Mouse (Mus musculus): ENCODE results near the gene Tfe3. TPM values are rescaled to one million over a fixed set of nuclear protein-coding genes. Genes with fewer than 3 reads are reported as not detected.
A peak's percentile ranks its signal among the peaks of the same experiment; 100 is the strongest.
"Not testable (repeated sequence)": the region's sequence is repeated elsewhere in the genome, so short reads cannot be mapped to it uniquely, and the experiment has no call there.

Gene Tfe3
- polyA plus RNA-seq (2015; fragmentation: Nextera tagmentation; extraction: Ambion mirVana): 25.3 and 30.4 TPM in 2 replicates

GRCm38 (mm10) chrX:7762137-7762920, at the start of gene Tfe3:
Gene Tfe3, plus strand, starts transcription at chrX:7762560.
- Histone ChIP-seq H3K9ac (replicated peaks) (peak within 1 kb of the TSS; percentile 75), H3K4me2 (replicated peaks) (peak within 1 kb of the TSS; percentile 72), H3K27ac (peak within 1 kb of the TSS; percentile 35; the same call in 1 of the 2 replicates), H3K36me3 (peaks cover 9% of the 10 kb centered on the region; the same call in 1 of the 2 replicates), H3K4me1 (replicated peaks) (peaks cover 27% of the 10 kb centered on the region), H3K4me3 (replicated peaks) (peak within 1 kb of the TSS; percentile 65), H3K27me3 (no peaks in the 10 kb centered on the region), H3K9me3 (no peaks in the 10 kb centered on the region; the same call in 1 of the 2 replicates)
- ATAC-seq: peak; percentile 98
- 23% methylated on average over 37 of the region's 38 CpGs for WGBS

GRCm38 (mm10) chrX:7713764-7714134, 48.6 kb upstream of the Tfe3 start:
- not testable (repeated sequence) for H3K27me3 ChIP-seq; H3K27ac ChIP-seq; H3K4me1 ChIP-seq (replicated peaks); H3K9me3 ChIP-seq; ATAC-seq; H3K36me3 ChIP-seq
- Histone ChIP-seq H3K9ac (replicated peaks) (peak overlapping the region; percentile 58), H3K4me3 (replicated peaks) (peak overlapping the region; percentile 38), H3K4me2 (replicated peaks) (peak overlapping the region; percentile 54)
- WGBS: 36% methylated on average over 6 of the region's 12 CpGs

GRCm38 (mm10) chrX:7714135-7714899, 48.0 kb upstream of the Tfe3 start, which contains the start of gene Wdr45:
Gene Wdr45, plus strand, starts transcription at chrX:7714333.
- Histone ChIP-seq H3K9ac (replicated peaks) (peak within 1 kb of the TSS; percentile 58), H3K4me2 (replicated peaks) (peak within 1 kb of the TSS; percentile 54), H3K4me3 (replicated peaks) (peak within 1 kb of the TSS; percentile 38)
- H3K27me3 ChIP-seq; H3K9me3 ChIP-seq; H3K4me1 ChIP-seq (replicated peaks); H3K36me3 ChIP-seq; H3K27ac ChIP-seq: not testable (repeated sequence)
- 21% methylated on average over 20 of the region's 60 CpGs for WGBS
- peak; percentile 97 for ATAC-seq

GRCm38 (mm10) chrX:7716058-7716457, 46.3 kb upstream of the Tfe3 start:
- H3K4me2 ChIP-seq (replicated peaks); H3K27ac ChIP-seq; H3K4me3 ChIP-seq (replicated peaks); H3K9ac ChIP-seq (replicated peaks); H3K4me1 ChIP-seq (replicated peaks); H3K36me3 ChIP-seq; H3K9me3 ChIP-seq; ATAC-seq; H3K27me3 ChIP-seq: not testable (repeated sequence)
- 42% methylated on average over 1 of the region's 1 CpGs for WGBS

- H3K27ac ChIP-seq: peak within 1 kb of the TSS; percentile 90
- H3K4me1 ChIP-seq (replicated peaks): peaks cover 9% of the 10 kb centered on the region
- ATAC-seq: peak; percentile 93
- 30% methylated on average over 22 of the region's 22 CpGs for WGBS
- H3K4me3 ChIP-seq (replicated peaks): peak within 1 kb of the TSS; percentile 54
- peak within 1 kb of the TSS; percentile 69 for H3K4me2 ChIP-seq (replicated peaks)
- no peaks in the 10 kb centered on the region for H3K9me3 ChIP-seq
- peaks cover 12% of the 10 kb centered on the region for H3K36me3 ChIP-seq
- peak within 1 kb of the TSS; percentile 59 for H3K9ac ChIP-seq (replicated peaks)
- H3K27me3 ChIP-seq: no peaks in the 10 kb centered on the region
These were observed 40.7 kb upstream of the Tfe3 start, which contains the start of gene Gm45208 for GRCm38 (mm10) chrX:7721514-7722281. Gene Gm45208, plus strand, starts transcription at chrX:7722245.

GRCm38 (mm10) chrX:7722282-7722611, 40.1 kb upstream of the Tfe3 start:
- WGBS: 32% methylated on average over 11 of the region's 11 CpGs
- ATAC-seq: peak; percentile 76; the same call in 1 of the 2 replicates
- peaks cover 17% of the 10 kb centered on the region for H3K36me3 ChIP-seq
- peak overlapping the region; percentile 54 for H3K4me3 ChIP-seq (replicated peaks)
- H3K27me3 ChIP-seq: no peaks in the 10 kb centered on the region
- H3K9ac ChIP-seq (replicated peaks): peak overlapping the region; percentile 59
- H3K4me2 ChIP-seq (replicated peaks): peak overlapping the region; percentile 69
- H3K9me3 ChIP-seq: no peaks in the 10 kb centered on the region
- peak overlapping the region; percentile 90 for H3K27ac ChIP-seq
- H3K4me1 ChIP-seq (replicated peaks): peaks cover 9% of the 10 kb centered on the region

GRCm38 (mm10) chrX:7722691-7723090, 39.7 kb upstream of the Tfe3 start:
- no peak overlapping the region for H3K27ac ChIP-seq
- 38% methylated on average over 4 of the region's 4 CpGs for WGBS
- ATAC-seq: no peak
- H3K9me3 ChIP-seq: no peaks in the 10 kb centered on the region
- H3K36me3 ChIP-seq: peaks cover 18% of the 10 kb centered on the region
- H3K4me3 ChIP-seq (replicated peaks): peak overlapping the region; percentile 54
- H3K4me1 ChIP-seq (replicated peaks): peaks cover 10% of the 10 kb centered on the region
- H3K4me2 ChIP-seq (replicated peaks): peak overlapping the region; percentile 69
- peak overlapping the region; percentile 59 for H3K9ac ChIP-seq (replicated peaks)
- no peaks in the 10 kb centered on the region for H3K27me3 ChIP-seq

- WGBS: 81% methylated on average over 7 of the region's 7 CpGs
- ATAC-seq: no peak
- no peak overlapping the region for H3K9ac ChIP-seq (replicated peaks)
- peaks cover 15% of the 10 kb centered on the region for H3K4me1 ChIP-seq (replicated peaks)
- H3K4me2 ChIP-seq (replicated peaks): no peak overlapping the region
- H3K27me3 ChIP-seq: no peaks in the 10 kb centered on the region
- no peaks in the 10 kb centered on the region for H3K9me3 ChIP-seq
- no peak overlapping the region for H3K27ac ChIP-seq
- H3K36me3 ChIP-seq: peaks cover 18% of the 10 kb centered on the region
- no peak overlapping the region for H3K4me3 ChIP-seq (replicated peaks)
These were observed 38.2 kb upstream of the Tfe3 start for GRCm38 (mm10) chrX:7724135-7724534.

GRCm38 (mm10) chrX:7725841-7726240, 36.5 kb upstream of the Tfe3 start:
- H3K4me1 ChIP-seq (replicated peaks): peaks cover 23% of the 10 kb centered on the region
- H3K4me2 ChIP-seq (replicated peaks): no peak overlapping the region
- WGBS: 90% methylated on average over 12 of the region's 12 CpGs
- H3K9me3 ChIP-seq: no peaks in the 10 kb centered on the region
- ATAC-seq: no peak
- peaks cover 18% of the 10 kb centered on the region for H3K36me3 ChIP-seq
- H3K4me3 ChIP-seq (replicated peaks): no peak overlapping the region
- no peak overlapping the region for H3K27ac ChIP-seq
- no peak overlapping the region for H3K9ac ChIP-seq (replicated peaks)
- no peaks in the 10 kb centered on the region for H3K27me3 ChIP-seq

GRCm38 (mm10) chrX:7727176-7727575, 35.2 kb upstream of the Tfe3 start:
- Histone ChIP-seq H3K4me1 (replicated peaks) (peaks cover 20% of the 10 kb centered on the region), H3K9ac (replicated peaks) (no peak overlapping the region), H3K27me3 (no peaks in the 10 kb centered on the region), H3K27ac (no peak overlapping the region), H3K4me3 (replicated peaks) (no peak overlapping the region), H3K4me2 (replicated peaks) (no peak overlapping the region), H3K9me3 (no peaks in the 10 kb centered on the region), H3K36me3 (peaks cover 18% of the 10 kb centered on the region)
- 93% methylated on average over 13 of the region's 13 CpGs for WGBS
- ATAC-seq: no peak

- peak within 1 kb of the TSS; percentile 62 for H3K4me2 ChIP-seq (replicated peaks)
- H3K4me3 ChIP-seq (replicated peaks): peak within 1 kb of the TSS; percentile 48
- H3K27me3 ChIP-seq: no peaks in the 10 kb centered on the region
- peaks cover 13% of the 10 kb centered on the region for H3K4me1 ChIP-seq (replicated peaks)
- ATAC-seq: peak; percentile 96
- H3K27ac ChIP-seq: peak within 1 kb of the TSS; percentile 72
- peaks cover 28% of the 10 kb centered on the region for H3K36me3 ChIP-seq
- H3K9me3 ChIP-seq: no peaks in the 10 kb centered on the region
- WGBS: 25% methylated on average over 42 of the region's 42 CpGs
- H3K9ac ChIP-seq (replicated peaks): peak within 1 kb of the TSS; percentile 66
These were observed 34.0 kb upstream of the Tfe3 start, which contains the start of gene Praf2 for GRCm38 (mm10) chrX:7728215-7728921. Gene Praf2, plus strand, starts transcription at chrX:7728439.
